Mouse (Mus musculus) Patski (cell line): ENCODE measurements at regions not wholly inside any gene's neighbourhood (a gene's known extent, or its start where the extent isn't known, plus 50 kb on each side); places are given as distances from the start of the nearest gene placed in this dataset.

Experiments
- ATAC-seq: fragments of 100-300 bp; one replicate; pipeline ENCODE4 v1.8.0; 2021
- CTCF ChIA-PET: fragments of 350-600 bp; sonication (Branson Sonifier 250); formaldehyde crosslinking; loops from one replicate; lab custom pipeline; 2022; ENCODE audit warnings: inconsistent platforms; lab: Charles Lee
- POLR2A ChIA-PET: fragments of 350-600 bp; sonication (Branson Sonifier 250); formaldehyde crosslinking; loops from one replicate; lab custom pipeline; 2022; ENCODE audit warnings: antibody characterized with exemption, inconsistent platforms; lab: Charles Lee
- DNase-seq: peaks from one replicate; pipeline ENCODE4 v3.0.0-alpha.2; 2011; ENCODE audit warnings: low read depth, low spot score
- H3K27me3 ChIP-seq: fragments of 371-371 bp; one replicate; pipeline ENCODE4 v1.5.1; 2021
- CTCF ChIP-seq: fragments of 100-300 bp; IDR thresholded peaks from one replicate; pipeline ENCODE4 v1.5.1; 2021
- in situ Hi-C: fragments of 300-500 bp; cut with MboI; formaldehyde crosslinking; loops from 3 replicates; pipeline ENCODE4 v1.11.1; 2018; ENCODE audit warnings: low pct_unique_long_range_greater_than_20kb, mixed read lengths

- CTCF ChIA-PET = no interaction called here
- no peak for TF ChIP-seq CTCF
- in situ Hi-C loops = no loop called here
- ATAC-seq (no peak), DNase-seq (no peak)
- H3K27me3 ChIP-seq = no peaks in the 10 kb centered on the region
- POLR2A ChIA-PET = no interaction called here
These were observed 457.1 kb downstream of the Tmem38b start for GRCm38 (mm10) chr4:54282934-54283333.

DNA sequence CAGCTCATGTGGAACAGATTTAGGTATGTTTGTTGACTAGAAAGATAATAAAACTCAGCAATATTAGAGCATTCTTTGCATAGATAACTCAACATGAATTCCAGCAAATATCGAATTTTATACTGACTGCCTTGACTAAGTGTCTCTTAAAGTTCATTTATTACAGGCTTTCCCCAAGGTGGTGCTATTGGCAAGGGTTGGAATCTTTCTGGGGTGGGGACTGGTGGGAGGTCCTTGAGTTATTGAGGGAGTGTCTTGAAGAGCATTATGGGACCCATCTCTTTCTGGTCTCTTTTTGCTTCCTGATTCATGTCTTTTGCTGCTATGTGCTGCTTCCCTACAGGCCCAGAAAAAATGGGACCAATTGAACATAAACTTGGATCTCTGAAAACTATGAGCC lies 488.0 kb downstream of the Tmem38b start:
- no peaks in the 10 kb centered on the region for H3K27me3 ChIP-seq
- in situ Hi-C loops = loop anchor here (10.0 kb wide), 1 partner anchor 921 kb away; no protein-coding TSS in a partner anchor
- DNase-seq (no peak), ATAC-seq (no peak)
- ChIA-PET POLR2A (no interaction called here), CTCF (no interaction called here)
- peak; percentile 45 for TF ChIP-seq CTCF

- in situ Hi-C loops = no loop called here
- CTCF ChIA-PET = interaction anchor here (1.1 kb wide), 1 partner anchor 8 kb away, joined by 3 read pairs; no protein-coding TSS in a partner anchor
- ATAC-seq (no peak), DNase-seq (no peak)
- TF ChIP-seq CTCF = no peak
- POLR2A ChIA-PET = no interaction called here
- no peaks in the 10 kb centered on the region for H3K27me3 ChIP-seq
These were observed 499.0 kb downstream of the Tmem38b start for GRCm38 (mm10) chr4:54324851-54325250.

GRCm38 (mm10) chr4:54328273-54328672 lies 502.4 kb downstream of the Tmem38b start:
- DNase-seq (no peak), ATAC-seq (no peak)
- in situ Hi-C loops = no loop called here
- ChIA-PET POLR2A (no interaction called here), CTCF (no interaction called here)
- no peaks in the 10 kb centered on the region for H3K27me3 ChIP-seq
- no peak for TF ChIP-seq CTCF

DNA sequence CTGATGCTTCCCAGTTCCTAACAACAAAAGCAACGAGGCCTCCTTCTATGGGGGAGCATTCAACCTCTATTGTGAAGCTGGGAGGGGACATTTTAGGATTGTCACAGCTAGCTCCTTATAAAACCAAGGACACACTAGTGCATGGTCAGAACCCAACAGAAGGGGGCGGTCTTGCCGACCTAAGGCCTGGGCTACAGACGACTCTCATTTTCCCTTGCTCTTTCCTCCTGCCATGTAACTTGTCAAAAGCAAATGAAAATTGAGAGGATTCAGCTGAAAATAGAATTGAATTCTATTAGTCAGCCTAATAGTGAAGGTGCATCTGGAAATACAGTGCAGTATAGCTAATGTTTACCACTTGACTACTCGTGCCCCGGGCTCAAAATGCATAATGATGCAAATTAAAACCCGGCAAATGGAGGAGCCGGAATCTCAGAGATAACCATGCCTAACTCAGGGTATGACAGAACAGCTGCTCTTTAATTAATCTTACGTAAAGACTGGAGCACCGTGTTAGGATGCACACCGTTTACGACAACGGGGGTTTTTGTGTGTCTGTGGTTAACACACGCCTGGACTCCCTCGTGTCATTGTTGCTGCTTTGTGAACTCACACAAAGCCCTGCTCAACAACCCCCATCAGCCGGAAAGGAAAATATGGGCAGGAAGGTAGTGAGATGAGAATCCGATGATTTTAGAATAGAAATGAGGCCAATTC lies 503.0 kb downstream of the Tmem38b start:
- no peaks in the 10 kb centered on the region for H3K27me3 ChIP-seq
- CTCF ChIA-PET = no interaction called here
- TF ChIP-seq CTCF = no peak
- no peak for ATAC-seq
- POLR2A ChIA-PET = no interaction called here
- in situ Hi-C loops = no loop called here
- no peak for DNase-seq

DNA sequence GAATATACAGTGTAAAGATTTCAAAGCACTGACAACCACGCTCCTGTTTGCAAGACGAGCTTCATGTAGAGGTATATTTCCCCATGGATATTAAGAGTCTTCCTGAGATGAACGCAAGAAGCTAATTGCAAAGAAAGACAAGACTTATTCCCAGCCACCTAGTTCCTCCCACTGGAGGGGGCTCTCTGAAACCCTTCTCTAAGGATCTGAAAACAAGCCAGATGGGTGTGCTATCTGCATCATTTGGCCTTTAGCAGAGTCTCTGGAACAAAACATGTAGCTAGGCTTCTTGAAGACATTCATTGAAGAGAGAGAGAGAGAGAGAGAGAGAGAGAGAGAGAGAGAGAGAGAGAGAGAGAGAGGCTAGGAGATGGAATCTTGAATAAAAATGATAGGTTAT lies 504.8 kb downstream of the Tmem38b start:
- ATAC-seq (no peak), DNase-seq (no peak)
- POLR2A ChIA-PET = no interaction called here
- H3K27me3 ChIP-seq = no peaks in the 10 kb centered on the region
- in situ Hi-C loops = no loop called here
- TF ChIP-seq CTCF = no peak
- CTCF ChIA-PET = no interaction called here

DNA sequence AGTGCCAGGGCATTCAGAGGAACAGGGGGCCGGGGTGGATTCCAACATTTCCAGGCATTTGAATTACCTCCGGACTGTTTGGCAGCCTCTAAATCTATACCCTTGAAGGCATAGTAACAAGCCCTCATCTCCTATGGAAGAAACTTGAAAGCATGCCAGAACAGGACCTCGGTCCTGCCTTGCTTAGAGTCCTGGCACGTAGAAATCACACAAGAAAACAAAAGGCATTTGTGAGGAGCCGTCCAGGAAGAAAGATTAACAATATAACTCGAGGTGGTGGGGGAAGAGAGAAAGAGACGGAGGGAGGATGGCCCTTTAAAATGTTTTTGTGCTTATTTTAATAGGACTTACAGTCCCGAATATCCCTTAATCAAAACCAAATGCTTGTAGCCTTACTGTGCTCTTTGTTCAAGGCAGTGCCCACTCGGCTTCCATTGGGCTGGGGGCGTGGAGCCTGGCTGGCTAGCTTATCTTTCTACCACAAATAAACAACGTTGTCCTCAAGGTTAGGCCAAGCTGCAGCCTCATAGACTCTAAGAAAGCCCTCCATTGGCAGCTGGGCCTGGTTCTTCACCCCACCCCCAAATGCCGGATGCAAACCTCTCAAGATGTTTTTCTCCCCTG lies 505.9 kb downstream of the Tmem38b start:
- ATAC-seq = no peak
- H3K27me3 ChIP-seq = no peaks in the 10 kb centered on the region
- DNase-seq = no peak
- ChIA-PET POLR2A (no interaction called here), CTCF (interaction anchor here (1.3 kb wide), 1 partner anchor 62 kb away, joined by 3 read pairs; no protein-coding TSS in a partner anchor)
- in situ Hi-C loops = no loop called here
- no peak for TF ChIP-seq CTCF

DNA sequence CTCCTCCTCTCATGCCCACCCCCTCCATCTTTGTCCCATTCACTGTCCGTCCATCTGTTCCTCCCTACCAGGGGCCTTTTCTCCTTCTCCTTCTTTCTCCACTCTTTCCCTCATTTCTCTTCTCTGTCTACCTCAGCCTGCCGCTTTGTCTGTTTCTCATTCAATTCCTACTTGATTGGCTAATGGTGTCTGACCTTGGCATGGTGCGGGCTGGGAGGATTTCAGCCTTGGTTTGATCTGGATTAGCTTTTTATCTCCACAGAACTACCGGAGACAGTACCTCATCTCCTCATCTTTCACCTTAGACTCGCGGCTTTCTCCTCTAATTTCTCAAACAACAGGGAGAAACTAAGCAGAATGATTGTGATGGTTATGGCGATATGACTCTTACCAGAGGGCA lies 506.4 kb downstream of the Tmem38b start:
- no peak for ATAC-seq
- in situ Hi-C loops = no loop called here
- no peak for DNase-seq
- TF ChIP-seq CTCF = no peak
- H3K27me3 ChIP-seq = no peaks in the 10 kb centered on the region
- ChIA-PET CTCF (interaction anchor here (1.3 kb wide), 1 partner anchor 62 kb away, joined by 3 read pairs; no protein-coding TSS in a partner anchor), POLR2A (no interaction called here)

- TF ChIP-seq CTCF = no peak
- in situ Hi-C loops = no loop called here
- ChIA-PET CTCF (no interaction called here), POLR2A (no interaction called here)
- no peaks in the 10 kb centered on the region for H3K27me3 ChIP-seq
- DNase-seq (peak; percentile 20), ATAC-seq (no peak)
These were observed 512.7 kb downstream of the Tmem38b start for GRCm38 (mm10) chr4:54338556-54338955.

DNA sequence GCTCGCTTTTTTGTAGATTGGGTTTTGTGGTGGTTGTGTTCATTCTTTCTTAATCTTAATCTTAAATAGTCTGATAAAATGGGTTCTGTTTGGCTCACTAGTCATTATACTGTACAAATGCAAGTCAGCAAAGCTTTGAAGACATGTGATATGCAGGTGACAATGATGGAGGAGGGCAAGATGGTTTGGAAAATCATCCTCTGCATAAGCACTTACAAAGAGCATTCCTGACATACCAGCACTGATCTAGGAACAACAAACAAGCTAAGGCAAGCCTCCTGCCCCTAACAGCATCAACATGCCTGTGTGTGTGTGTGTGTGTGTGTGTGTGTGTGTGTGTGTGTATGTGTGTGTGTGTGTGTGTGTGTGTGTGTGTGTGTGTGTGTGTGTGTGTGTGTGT lies 514.3 kb downstream of the Tmem38b start:
- no peaks in the 10 kb centered on the region for H3K27me3 ChIP-seq
- ATAC-seq (no peak), DNase-seq (no peak)
- POLR2A ChIA-PET = no interaction called here
- TF ChIP-seq CTCF = no peak
- CTCF ChIA-PET = interaction anchor here (1.6 kb wide), 1 partner anchor 32 kb away, joined by 3 read pairs; no protein-coding TSS in a partner anchor
- in situ Hi-C loops = no loop called here

DNA sequence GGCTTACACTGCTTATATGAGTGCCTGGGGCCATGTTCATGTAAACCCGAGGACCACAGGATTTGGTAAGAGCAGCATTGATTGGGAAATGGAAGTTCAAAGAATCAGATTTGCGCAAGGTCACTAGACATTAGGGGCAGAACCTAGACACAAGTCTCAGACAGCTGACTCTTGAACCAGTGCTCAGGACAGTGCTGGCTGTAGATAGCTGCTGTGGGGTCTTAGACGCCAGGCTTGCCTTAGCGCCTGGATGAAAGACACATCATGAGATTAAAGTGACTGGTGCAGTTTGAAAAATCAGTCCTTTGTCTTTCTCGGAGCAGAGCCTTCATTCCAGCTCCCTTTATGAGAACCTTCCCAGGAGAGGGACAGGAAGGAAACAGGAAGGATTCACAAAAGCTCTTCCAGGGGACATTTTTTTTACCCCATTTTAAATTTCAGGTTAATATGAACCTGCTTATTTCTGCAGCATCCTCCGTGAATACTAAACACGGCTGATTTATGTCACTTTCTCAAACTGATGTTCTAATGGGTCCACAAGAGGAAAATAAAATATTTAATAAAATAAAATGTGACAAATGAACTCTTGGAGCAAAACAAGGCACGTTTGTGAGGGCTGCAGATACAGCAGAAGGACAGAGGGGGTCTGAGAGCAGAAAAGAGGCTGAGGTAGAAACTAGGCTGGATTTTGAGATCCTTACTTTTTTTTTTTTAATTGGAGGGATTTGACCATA lies 528.0 kb downstream of the Tmem38b start:
- POLR2A ChIA-PET = no interaction called here
- in situ Hi-C loops = no loop called here
- CTCF ChIA-PET = no interaction called here

More for the DNA sequence above, 528.0 kb downstream of the Tmem38b start:
- no peaks in the 10 kb centered on the region for H3K27me3 ChIP-seq
- DNase-seq (no peak), ATAC-seq (no peak)
- no peak for TF ChIP-seq CTCF
